Mouse (Mus musculus) adrenal gland, adult 2 months (tissue): ENCODE results near the gene Btg3. TPM values are rescaled to one million over a fixed set of nuclear protein-coding genes. Genes with fewer than 3 reads are reported as not detected.

Experiments used
- DNase-seq: peaks from one replicate; pipeline ENCODE4 v3.0.0; 2021
- polyA plus RNA-seq: library from polyadenylated mRNA; depleted of rRNA; stranded (reverse); fragments of >200 nt; gene quantifications from 2 replicates; pipeline ENCODE4 v1.2.3, GENCODE M21; 2012; rRNA removed
- total RNA-seq, 2 experiments: library from RNA; stranded (reverse); gene quantifications; 2 replicates each; pipeline ENCODE4 v1.2.3; 2021

The Btg3 gene
- total and polyA plus RNA-seq, 3 experiments = 1.1 to 33.6 (median 28.4) TPM

DNA sequence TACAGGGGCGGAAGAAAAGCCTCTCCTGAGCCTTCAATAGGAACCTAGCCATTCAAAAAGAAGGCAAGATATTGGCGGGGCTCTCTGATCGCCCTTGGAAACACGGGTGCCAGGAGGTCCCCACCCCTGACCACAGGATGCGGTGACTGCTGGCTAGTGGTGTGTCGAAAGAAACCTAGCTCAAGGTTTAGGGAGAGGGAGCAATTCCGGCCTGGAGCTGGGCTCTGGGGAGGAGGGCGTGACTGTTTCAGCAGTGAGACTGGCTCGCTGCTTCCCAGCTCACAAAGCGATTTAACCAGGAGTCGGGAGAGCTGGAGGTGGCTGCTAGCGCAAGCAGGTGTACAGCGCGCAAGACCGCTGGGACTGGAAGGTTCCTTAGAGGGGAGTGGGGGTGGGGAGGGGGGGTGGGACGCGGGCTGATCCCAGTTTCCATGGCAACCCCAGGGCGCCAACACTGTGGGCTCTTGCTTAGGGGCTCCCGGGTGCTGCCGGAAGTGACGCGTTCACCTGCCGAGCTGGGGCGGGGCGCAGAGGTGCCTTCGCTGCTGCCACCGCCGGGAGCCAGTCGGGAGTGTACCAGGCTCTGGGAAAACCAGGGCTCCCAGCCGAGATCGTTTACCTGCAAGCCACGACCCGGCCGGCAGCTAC is 75.7 kb downstream of the Btg3 start, which contains the start of gene Cxadr:
Gene Cxadr (plus strand): TSS at position 307 of the 648 bp plus-strand sequence.
- DNase-seq = peak; percentile 77

GRCm38 (mm10) chr16:78296114-78296513 is 80.9 kb downstream of the Btg3 start:
- peak; percentile 83 for DNase-seq

- no peak for DNase-seq
These were observed 81.4 kb downstream of the Btg3 start for GRCm38 (mm10) chr16:78295601-78296000.

DNA sequence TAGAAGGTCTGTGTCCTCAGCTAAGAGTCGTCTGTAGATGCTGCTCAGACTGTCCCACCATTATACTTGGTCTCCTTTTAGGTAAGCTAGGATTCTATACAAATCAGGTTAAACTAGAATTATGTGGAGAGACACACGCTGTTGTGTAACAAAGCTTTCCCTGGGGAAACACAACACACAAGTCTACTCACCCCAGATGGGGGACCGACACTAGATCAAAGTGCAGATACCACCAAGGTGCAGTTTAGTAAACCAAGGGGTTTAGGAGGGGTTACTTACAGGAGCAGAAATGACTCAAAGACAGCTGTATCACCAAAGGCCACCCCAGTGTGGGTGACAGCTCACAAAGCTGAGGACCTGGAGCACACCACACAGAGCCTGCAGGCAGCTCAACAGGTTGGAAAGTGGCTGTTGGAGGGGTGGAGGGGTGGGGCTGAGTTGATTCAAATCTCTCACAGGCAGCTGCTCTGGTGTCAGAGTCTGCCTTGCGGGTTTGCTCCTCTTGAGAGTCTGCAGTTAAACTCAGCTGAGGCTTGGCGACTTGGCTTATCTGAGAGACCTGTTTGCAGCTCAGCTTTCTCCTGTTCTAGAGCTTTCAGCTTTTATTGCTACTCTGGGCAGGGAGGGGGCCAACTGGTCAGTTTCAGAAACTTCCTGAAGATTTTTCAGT is 82.3 kb downstream of the Btg3 start:
- DNase-seq = no peak

- DNase-seq = no peak
These were observed 82.9 kb downstream of the Btg3 start for GRCm38 (mm10) chr16:78294051-78294450.

DNA sequence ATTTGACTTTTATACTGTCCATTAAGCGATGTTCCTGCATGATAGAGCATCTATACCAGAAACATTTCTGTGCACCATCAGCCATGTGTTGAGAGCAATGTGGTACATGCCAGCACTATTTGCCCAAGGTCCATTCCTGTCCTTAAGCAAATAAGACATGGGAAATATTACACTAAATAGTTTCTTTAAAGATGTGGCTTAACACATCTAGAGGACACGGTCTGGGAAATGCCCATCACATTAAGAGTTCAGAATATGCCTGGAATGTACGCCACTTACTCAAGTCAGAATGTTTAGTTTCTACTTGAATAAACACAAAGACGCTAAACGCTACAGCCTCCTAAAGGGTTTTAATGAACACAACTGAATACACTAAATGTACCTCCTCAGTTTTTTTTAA is 93.8 kb downstream of the Btg3 start:
- no peak for DNase-seq

Other genes starting within 250 kb of the Btg3 start
- gene Cxadr, start 75.7 kb downstream of the Btg3 start, total RNA-seq = 10 to 100 TPM; 13.1 to 23.8 TPM
- gene Cxadr, start 75.7 kb downstream of the Btg3 start, polyA plus RNA-seq = 11.0 and 26.1 TPM in 2 replicates
- 10 to 100 TPM; 16.6 to 80.5 TPM for gene D16Ertd472e, start 199.5 kb upstream of the Btg3 start, total RNA-seq
- 6.3 and 9.9 TPM in 2 replicates for gene D16Ertd472e, start 199.5 kb upstream of the Btg3 start, polyA plus RNA-seq